Mouse (Mus musculus): ENCODE results near the gene Cpsf4. TPM values are rescaled to one million over a fixed set of nuclear protein-coding genes. Genes with fewer than 3 reads are reported as not detected.
"Not testable (repeated sequence)": the region's sequence is repeated elsewhere in the genome, so short reads cannot be mapped to it uniquely, and the experiment has no call there.

The Cpsf4 gene
- polyA plus RNA-seq, 1 experiment: 20.1 TPM

- peaks cover 3% of the 10 kb centered on the region; the same call in 1 of the 2 replicates for H3K4me1 ChIP-seq (ENCODE audit: control insufficient read depth, insufficient read depth, low read length)
- peak overlapping the region; percentile 23 for H3K27ac ChIP-seq (ENCODE audit: insufficient read depth, low read length)
- TF ChIP-seq CTCF (IDR thresholded peaks at IDR 0.05; ENCODE audit: borderline replicate concordance, insufficient read depth, low read length) (no peak), POLR2A (IDR thresholded peaks at IDR 0.05; ENCODE audit: low read depth, low read length) (no peak)
- H3K4me3 ChIP-seq (ENCODE audit: insufficient read depth, low read length): no peak overlapping the region
These were observed 36.0 kb upstream of the Cpsf4 start for GRCm38 (mm10) chr5:145130995-145131394.

- not testable (repeated sequence) for H3K4me3 ChIP-seq (ENCODE audit: insufficient read depth, low read length); H3K27ac ChIP-seq (ENCODE audit: insufficient read depth, low read length)
- H3K4me1 ChIP-seq (ENCODE audit: control insufficient read depth, insufficient read depth, low read length): peaks cover 13% of the 10 kb centered on the region
These were observed 33.7 kb upstream of the Cpsf4 start for GRCm38 (mm10) chr5:145133275-145133674.

DNA sequence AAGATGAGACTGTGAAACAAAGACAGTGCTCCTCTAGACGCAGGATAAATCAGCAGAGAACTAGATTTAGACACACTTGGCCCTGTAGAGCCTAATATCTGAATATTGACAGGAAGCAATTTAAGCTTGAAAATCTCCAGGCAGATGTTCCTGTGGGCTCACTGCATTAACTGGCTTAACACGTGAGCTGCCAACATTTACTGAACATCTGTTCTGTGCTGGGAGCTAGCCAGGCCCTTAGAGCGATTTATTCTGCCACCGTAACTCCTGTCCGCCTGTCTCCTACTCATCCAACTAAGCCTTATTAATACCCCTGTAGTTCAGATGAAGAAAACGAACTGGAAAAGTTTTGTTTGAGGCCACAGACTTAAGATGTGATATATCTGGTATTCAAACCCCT is 28.2 kb upstream of the Cpsf4 start:
- H3K4me3 ChIP-seq (ENCODE audit: insufficient read depth, low read length): peak overlapping the region; percentile 97
- peaks cover 12% of the 10 kb centered on the region for H3K4me1 ChIP-seq (ENCODE audit: control insufficient read depth, insufficient read depth, low read length)
- H3K27ac ChIP-seq (ENCODE audit: insufficient read depth, low read length): peak overlapping the region; percentile 73; the same call in 1 of the 2 replicates
- TF ChIP-seq CTCF (IDR thresholded peaks at IDR 0.05; ENCODE audit: borderline replicate concordance, insufficient read depth, low read length) (no peak), POLR2A (IDR thresholded peaks at IDR 0.05; ENCODE audit: low read depth, low read length) (no peak)

DNA sequence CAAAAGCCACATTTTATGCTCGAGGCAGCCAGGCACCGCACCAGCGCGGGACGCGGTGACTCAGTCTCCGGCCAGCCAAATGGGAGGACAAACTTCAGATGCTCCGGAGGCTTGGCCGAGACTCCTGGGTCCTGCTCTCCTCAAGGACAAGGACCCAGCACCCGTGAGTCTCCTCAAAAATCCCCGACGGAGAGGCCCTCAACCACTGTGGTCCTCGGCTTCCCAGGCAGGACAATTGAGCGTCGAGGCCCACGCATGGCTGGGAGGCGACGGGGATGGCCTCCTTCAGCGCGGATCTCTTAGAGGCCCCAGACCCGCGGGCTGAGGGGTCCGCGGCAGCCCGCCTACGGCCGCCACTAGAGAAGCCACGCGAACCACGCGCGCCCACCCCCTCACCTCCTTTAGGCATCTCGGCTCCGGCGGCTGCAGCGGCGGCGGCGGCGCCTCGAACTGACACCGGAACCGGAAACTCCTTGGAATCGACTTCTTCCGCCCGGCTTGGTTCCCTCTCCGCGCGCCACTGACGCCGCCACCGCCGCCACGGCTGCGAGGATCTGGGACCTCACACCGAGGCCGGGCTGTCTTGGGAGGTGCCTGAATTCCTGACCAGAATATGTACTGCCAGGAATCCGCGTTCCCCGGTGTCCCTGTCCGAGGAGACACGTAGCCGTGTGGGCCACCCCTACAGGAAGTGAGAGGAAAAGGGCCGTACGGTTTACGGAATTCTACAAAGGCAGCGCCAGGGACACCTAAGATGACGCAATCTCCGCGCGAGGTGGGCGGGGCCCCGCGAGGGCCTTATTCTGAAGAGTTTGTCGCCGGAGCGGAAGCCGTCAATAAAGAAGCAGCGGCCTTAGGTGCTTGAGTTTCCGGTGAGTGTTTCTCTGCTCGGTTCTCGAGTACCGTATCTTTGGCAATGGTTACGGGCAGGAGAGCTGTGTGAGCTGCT is 27.2 kb upstream of the Cpsf4 start, which contains the start of the genes Pdap1 and Bud31:
Gene Pdap1, minus strand, starts transcription at position 668 of the 949 bp plus-strand sequence.
Gene Bud31, plus strand, starts transcription at position 792 of the 949 bp plus-strand sequence.
- peak within 1 kb of the TSS; percentile 97 for H3K4me3 ChIP-seq (ENCODE audit: insufficient read depth, low read length)
- TF ChIP-seq CTCF (IDR thresholded peaks at IDR 0.05; ENCODE audit: borderline replicate concordance, insufficient read depth, low read length): no peak
- peak; percentile 92 for TF ChIP-seq POLR2A (IDR thresholded peaks at IDR 0.05; ENCODE audit: low read depth, low read length)
- peaks cover 12% of the 10 kb centered on the region for H3K4me1 ChIP-seq (ENCODE audit: control insufficient read depth, insufficient read depth, low read length)
- H3K27ac ChIP-seq (ENCODE audit: insufficient read depth, low read length): peak within 1 kb of the TSS; percentile 83

GRCm38 (mm10) chr5:145140611-145141010 is 26.4 kb upstream of the Cpsf4 start:
- H3K4me3 ChIP-seq (ENCODE audit: insufficient read depth, low read length): peak overlapping the region; percentile 92
- TF ChIP-seq POLR2A (IDR thresholded peaks at IDR 0.05; ENCODE audit: low read depth, low read length) (no peak), CTCF (IDR thresholded peaks at IDR 0.05; ENCODE audit: borderline replicate concordance, insufficient read depth, low read length) (no peak)
- H3K4me1 ChIP-seq (ENCODE audit: control insufficient read depth, insufficient read depth, low read length): peaks cover 12% of the 10 kb centered on the region
- H3K27ac ChIP-seq (ENCODE audit: insufficient read depth, low read length): peak overlapping the region; percentile 83

- Histone ChIP-seq H3K4me3 (ENCODE audit: insufficient read depth, low read length) (no peak overlapping the region), H3K27ac (ENCODE audit: insufficient read depth, low read length) (no peak overlapping the region), H3K4me1 (ENCODE audit: control insufficient read depth, insufficient read depth, low read length) (no peaks in the 10 kb centered on the region)
- TF ChIP-seq CTCF (IDR thresholded peaks at IDR 0.05; ENCODE audit: borderline replicate concordance, insufficient read depth, low read length) (no peak), POLR2A (IDR thresholded peaks at IDR 0.05; ENCODE audit: low read depth, low read length) (no peak)
These were observed 19.3 kb upstream of the Cpsf4 start for GRCm38 (mm10) chr5:145147748-145148147.

- H3K4me1 ChIP-seq (ENCODE audit: control insufficient read depth, insufficient read depth, low read length): no peaks in the 10 kb centered on the region
- no peak overlapping the region for H3K4me3 ChIP-seq (ENCODE audit: insufficient read depth, low read length)
- H3K27ac ChIP-seq (ENCODE audit: insufficient read depth, low read length): no peak overlapping the region
- TF ChIP-seq POLR2A (IDR thresholded peaks at IDR 0.05; ENCODE audit: low read depth, low read length): no peak
- no peak for TF ChIP-seq CTCF (IDR thresholded peaks at IDR 0.05; ENCODE audit: borderline replicate concordance, insufficient read depth, low read length)
These were observed 17.7 kb upstream of the Cpsf4 start for GRCm38 (mm10) chr5:145149294-145149693.

GRCm38 (mm10) chr5:145152690-145153089 is 14.3 kb upstream of the Cpsf4 start:
- H3K4me1 ChIP-seq (ENCODE audit: control insufficient read depth, insufficient read depth, low read length): no peaks in the 10 kb centered on the region
- H3K4me3 ChIP-seq (ENCODE audit: insufficient read depth, low read length): no peak overlapping the region
- H3K27ac ChIP-seq (ENCODE audit: insufficient read depth, low read length): no peak overlapping the region
- TF ChIP-seq CTCF (IDR thresholded peaks at IDR 0.05; ENCODE audit: borderline replicate concordance, insufficient read depth, low read length) (no peak), POLR2A (IDR thresholded peaks at IDR 0.05; ENCODE audit: low read depth, low read length) (no peak)

DNA sequence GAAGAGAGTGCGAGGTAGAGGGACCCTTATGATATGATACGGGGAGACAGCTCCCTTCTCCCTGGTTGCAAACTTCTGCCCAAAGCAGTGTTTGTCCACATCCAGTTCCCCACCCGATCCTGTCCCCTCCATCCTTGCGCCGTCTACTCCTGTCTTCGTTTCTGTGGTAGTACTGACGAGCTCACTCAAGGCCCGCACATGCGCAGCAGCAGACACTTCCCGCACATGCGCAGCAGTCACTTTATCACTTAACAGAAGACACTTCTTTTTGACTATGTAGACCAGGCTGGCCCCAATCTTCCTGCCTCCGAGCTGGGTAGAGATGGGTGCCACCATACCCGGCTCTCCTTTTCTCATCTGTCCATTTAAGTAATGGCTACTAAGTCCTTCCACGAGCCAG is 5.7 kb upstream of the Cpsf4 start:
- TF ChIP-seq CTCF (IDR thresholded peaks at IDR 0.05; ENCODE audit: borderline replicate concordance, insufficient read depth, low read length) (no peak), POLR2A (IDR thresholded peaks at IDR 0.05; ENCODE audit: low read depth, low read length) (no peak)
- Histone ChIP-seq H3K4me1 (ENCODE audit: control insufficient read depth, insufficient read depth, low read length) (no peaks in the 10 kb centered on the region), H3K27ac (ENCODE audit: insufficient read depth, low read length) (no peak overlapping the region), H3K4me3 (ENCODE audit: insufficient read depth, low read length) (no peak overlapping the region)

- TF ChIP-seq POLR2A (IDR thresholded peaks at IDR 0.05; ENCODE audit: low read depth, low read length): no peak
- no peak for TF ChIP-seq CTCF (IDR thresholded peaks at IDR 0.05; ENCODE audit: borderline replicate concordance, insufficient read depth, low read length)
- no peaks in the 10 kb centered on the region for H3K4me1 ChIP-seq (ENCODE audit: control insufficient read depth, insufficient read depth, low read length)
- H3K27ac ChIP-seq (ENCODE audit: insufficient read depth, low read length): no peak overlapping the region
- H3K4me3 ChIP-seq (ENCODE audit: insufficient read depth, low read length): no peak overlapping the region
These were observed 2.3 kb upstream of the Cpsf4 start for GRCm38 (mm10) chr5:145164710-145165109.

Measured in embryonic fibroblast, embryonic 13.5 days (primary cell).